Mouse (Mus musculus) kidney, embryonic 15.5 days (tissue): ENCODE results near the gene Tha1. TPM values are rescaled to one million over a fixed set of nuclear protein-coding genes. Genes with fewer than 3 reads are reported as not detected.
A peak's percentile ranks its signal among the peaks of the same experiment; 100 is the strongest.

Experiments
- ATAC-seq: fragments of 200-750 bp; cut with Nextera tagmentation; replicated peaks from 2 replicates; pipeline ENCODE4 v1.8.0; 2017; ENCODE audit warnings: moderate TSS enrichment; ENCODE audit not compliant: low FRiP score
- H3K27ac ChIP-seq: fragments of 300-500 bp; sonication (generic); 2 replicates; pipeline ENCODE4 v1.5.1; 2015; ENCODE audit warnings: mild to moderate bottlenecking, inconsistent platforms
- H3K27me3 ChIP-seq: fragments of 300-500 bp; sonication (generic); 2 replicates; pipeline ENCODE4 v1.6.1; 2015; ENCODE audit warnings: inconsistent platforms
- H3K36me3 ChIP-seq: fragments of 300-500 bp; sonication (generic); 2 replicates; pipeline ENCODE4 v1.6.1; 2015; ENCODE audit warnings: inconsistent platforms
- H3K4me1 ChIP-seq: fragments of 300-500 bp; sonication (generic); 2 replicates; pipeline ENCODE4 v1.6.1; 2015; ENCODE audit warnings: inconsistent platforms
- H3K4me2 ChIP-seq: fragments of 300-500 bp; sonication (generic); 2 replicates; pipeline ENCODE4 v1.6.1; 2015; ENCODE audit warnings: moderate library complexity, mild to moderate bottlenecking, inconsistent platforms
- H3K4me3 ChIP-seq: fragments of 300-500 bp; sonication (generic); replicated peaks from 2 replicates; pipeline ENCODE4 v1.5.1; 2015; ENCODE audit warnings: mild to moderate bottlenecking, inconsistent platforms
- H3K9ac ChIP-seq: fragments of 300-500 bp; sonication (generic); 2 replicates; pipeline ENCODE4 v1.6.1; 2015; ENCODE audit warnings: mild to moderate bottlenecking, inconsistent platforms
- H3K9me3 ChIP-seq: fragments of 300-500 bp; sonication (generic); replicated peaks from 2 replicates; pipeline ENCODE4 v1.6.1; 2016; ENCODE audit warnings: inconsistent platforms
- whole genome bisulfite sequencing: fragments of 180-500 bp; shearing (Covaris S2); methylation state at CpG from one replicate; pipeline ENCODE4 v1.1.7; 2015; ENCODE audit warnings: mixed read lengths; 5-methylcytosine and 5-hydroxymethylcytosine counted together
- polyA plus RNA-seq: library from polyadenylated mRNA; unstranded; fragments of >200 nt; fragmentation: Nextera tagmentation; extraction: Ambion mirVana; gene quantifications from 2 replicates; pipeline ENCODE4 v1.2.1, GENCODE M21; 2015

Gene Tha1
- polyA plus RNA-seq, 1 experiment from 2014 or later: 5.3 TPM

- Histone ChIP-seq H3K27ac (0 out of 2 replicates have a peak overlapping the region, but pooled peaks have one; percentile 86), H3K9me3 (no peaks in the 10 kb centered on the region), H3K4me2 (no peak overlapping the region), H3K36me3 (no peaks in the 10 kb centered on the region), H3K4me1 (peaks cover 65% of the 10 kb centered on the region), H3K27me3 (no peaks in the 10 kb centered on the region), H3K9ac (no peak overlapping the region), H3K4me3 (no peak overlapping the region)
- WGBS: 85% methylated on average over 9 of the region's 9 CpGs
- ATAC-seq: no peak
Observed at GRCm38 (mm10) chr11:117880336-117880976, 7.2 kb upstream of the Tha1 start.

GRCm38 (mm10) chr11:117879676-117880075, 6.4 kb upstream of the Tha1 start:
- no peak overlapping the region for H3K4me3 ChIP-seq
- H3K4me1 ChIP-seq: peaks cover 70% of the 10 kb centered on the region
- H3K9me3 ChIP-seq: no peaks in the 10 kb centered on the region
- no peaks in the 10 kb centered on the region for H3K27me3 ChIP-seq
- 74% methylated on average over 6 of the region's 6 CpGs for WGBS
- H3K9ac ChIP-seq: no peak overlapping the region
- ATAC-seq: no peak
- H3K27ac ChIP-seq: 0 out of 2 replicates have a peak overlapping the region, but pooled peaks have one; percentile 72
- no peaks in the 10 kb centered on the region for H3K36me3 ChIP-seq
- H3K4me2 ChIP-seq: no peak overlapping the region

GRCm38 (mm10) chr11:117878892-117879291, 5.6 kb upstream of the Tha1 start:
- no peaks in the 10 kb centered on the region for H3K9me3 ChIP-seq
- H3K4me3 ChIP-seq: no peak overlapping the region
- H3K36me3 ChIP-seq: no peaks in the 10 kb centered on the region
- peak overlapping the region; percentile 33 for H3K4me2 ChIP-seq
- peak overlapping the region; percentile 72 for H3K27ac ChIP-seq
- peaks cover 70% of the 10 kb centered on the region for H3K4me1 ChIP-seq
- WGBS: 27% methylated on average over 8 of the region's 8 CpGs
- no peak overlapping the region for H3K9ac ChIP-seq
- H3K27me3 ChIP-seq: no peaks in the 10 kb centered on the region
- no peak for ATAC-seq

- peak overlapping the region; percentile 72 for H3K27ac ChIP-seq
- H3K36me3 ChIP-seq: no peaks in the 10 kb centered on the region
- no peaks in the 10 kb centered on the region for H3K27me3 ChIP-seq
- no peak overlapping the region for H3K4me3 ChIP-seq
- peak overlapping the region; percentile 33 for H3K4me2 ChIP-seq
- no peaks in the 10 kb centered on the region for H3K9me3 ChIP-seq
- WGBS: 27% methylated on average over 13 of the region's 13 CpGs
- H3K9ac ChIP-seq: 0 out of 2 replicates have a peak overlapping the region, but pooled peaks have one; percentile 21
- ATAC-seq: peak; percentile 57
- H3K4me1 ChIP-seq: peaks cover 75% of the 10 kb centered on the region
Observed at GRCm38 (mm10) chr11:117877917-117878745, 4.8 kb upstream of the Tha1 start.

- H3K36me3 ChIP-seq: no peaks in the 10 kb centered on the region
- H3K9me3 ChIP-seq: no peaks in the 10 kb centered on the region
- 47% methylated on average over 6 of the region's 6 CpGs for WGBS
- no peak overlapping the region for H3K4me2 ChIP-seq
- no peak overlapping the region for H3K4me3 ChIP-seq
- no peaks in the 10 kb centered on the region for H3K27me3 ChIP-seq
- no peak overlapping the region for H3K27ac ChIP-seq
- no peak for ATAC-seq
- H3K4me1 ChIP-seq: peaks cover 67% of the 10 kb centered on the region
- H3K9ac ChIP-seq: no peak overlapping the region
Observed at GRCm38 (mm10) chr11:117875681-117876080, 2.4 kb upstream of the Tha1 start.

- peaks cover 60% of the 10 kb centered on the region for H3K4me1 ChIP-seq
- no peak overlapping the region for H3K27ac ChIP-seq
- ATAC-seq: no peak
- H3K36me3 ChIP-seq: no peaks in the 10 kb centered on the region
- 53% methylated on average over 4 of the region's 4 CpGs for WGBS
- H3K27me3 ChIP-seq: no peaks in the 10 kb centered on the region
- no peak overlapping the region for H3K9ac ChIP-seq
- H3K4me2 ChIP-seq: no peak overlapping the region
- no peak overlapping the region for H3K4me3 ChIP-seq
- H3K9me3 ChIP-seq: no peaks in the 10 kb centered on the region
Observed at GRCm38 (mm10) chr11:117874419-117874818, 1.1 kb upstream of the Tha1 start.

- H3K4me2 ChIP-seq: peak overlapping the region; percentile 99
- WGBS: 65% methylated on average over 12 of the region's 12 CpGs
- no peak overlapping the region for H3K9ac ChIP-seq
- no peak for ATAC-seq
- no peaks in the 10 kb centered on the region for H3K27me3 ChIP-seq
- peaks cover 37% of the 10 kb centered on the region for H3K4me1 ChIP-seq
- H3K36me3 ChIP-seq: no peaks in the 10 kb centered on the region
- 0 out of 2 replicates have a peak overlapping the region, but pooled peaks have one; percentile 80 for H3K4me3 ChIP-seq
- H3K9me3 ChIP-seq: no peaks in the 10 kb centered on the region
- H3K27ac ChIP-seq: no peak overlapping the region
Observed at GRCm38 (mm10) chr11:117871911-117872584, 1.2 kb downstream of the Tha1 start.

- WGBS: 65% methylated on average over 5 of the region's 5 CpGs
- no peak overlapping the region for H3K4me2 ChIP-seq
- no peaks in the 10 kb centered on the region for H3K36me3 ChIP-seq
- peaks cover 40% of the 10 kb centered on the region for H3K4me1 ChIP-seq
- no peak overlapping the region for H3K4me3 ChIP-seq
- no peak for ATAC-seq
- H3K27ac ChIP-seq: no peak overlapping the region
- no peaks in the 10 kb centered on the region for H3K27me3 ChIP-seq
- no peak overlapping the region for H3K9ac ChIP-seq
- no peaks in the 10 kb centered on the region for H3K9me3 ChIP-seq
Observed at GRCm38 (mm10) chr11:117871376-117871775, 1.9 kb downstream of the Tha1 start.

GRCm38 (mm10) chr11:117870688-117871365, 2.5 kb downstream of the Tha1 start:
- no peak overlapping the region for H3K4me2 ChIP-seq
- 40% methylated on average over 12 of the region's 12 CpGs for WGBS

GRCm38 (mm10) chr11:117865988-117866387, 7.3 kb downstream of the Tha1 start:
- Histone ChIP-seq H3K4me3 (no peak overlapping the region), H3K9me3 (no peaks in the 10 kb centered on the region), H3K9ac (peak overlapping the region; percentile 18; the same call in 1 of the 2 replicates), H3K4me2 (0 out of 2 replicates have a peak overlapping the region, but pooled peaks have one; percentile 26), H3K27ac (peak overlapping the region; percentile 41), H3K36me3 (no peaks in the 10 kb centered on the region), H3K4me1 (peaks cover 33% of the 10 kb centered on the region), H3K27me3 (peaks cover 26% of the 10 kb centered on the region)
- WGBS: 15% methylated on average over 6 of the region's 6 CpGs
- ATAC-seq: 0 out of 2 replicates have a peak, but pooled peaks have one; percentile 41

More at GRCm38 (mm10) chr11:117870688-117871365, 2.5 kb downstream of the Tha1 start:
- Histone ChIP-seq H3K36me3 (no peaks in the 10 kb centered on the region), H3K4me3 (no peak overlapping the region), H3K27me3 (no peaks in the 10 kb centered on the region), H3K4me1 (peaks cover 43% of the 10 kb centered on the region), H3K9me3 (no peaks in the 10 kb centered on the region), H3K27ac (no peak overlapping the region), H3K9ac (no peak overlapping the region)
- ATAC-seq: no peak

GRCm38 (mm10) chr11:117864805-117865204, 8.5 kb downstream of the Tha1 start:
- 71% methylated on average over 2 of the region's 2 CpGs for WGBS
- Histone ChIP-seq H3K9ac (no peak overlapping the region), H3K27me3 (peaks cover 38% of the 10 kb centered on the region), H3K36me3 (no peaks in the 10 kb centered on the region), H3K4me1 (peaks cover 39% of the 10 kb centered on the region), H3K27ac (no peak overlapping the region), H3K9me3 (no peaks in the 10 kb centered on the region), H3K4me3 (no peak overlapping the region), H3K4me2 (no peak overlapping the region)
- ATAC-seq: no peak
